Mouse (Mus musculus): ENCODE results near the gene Ppp1cc. TPM values are rescaled to one million over a fixed set of nuclear protein-coding genes. Genes with fewer than 3 reads are reported as not detected.

Ppp1cc gene
- polyA plus RNA-seq, 1 experiment from 2014 or later, result 296 TPM

DNA sequence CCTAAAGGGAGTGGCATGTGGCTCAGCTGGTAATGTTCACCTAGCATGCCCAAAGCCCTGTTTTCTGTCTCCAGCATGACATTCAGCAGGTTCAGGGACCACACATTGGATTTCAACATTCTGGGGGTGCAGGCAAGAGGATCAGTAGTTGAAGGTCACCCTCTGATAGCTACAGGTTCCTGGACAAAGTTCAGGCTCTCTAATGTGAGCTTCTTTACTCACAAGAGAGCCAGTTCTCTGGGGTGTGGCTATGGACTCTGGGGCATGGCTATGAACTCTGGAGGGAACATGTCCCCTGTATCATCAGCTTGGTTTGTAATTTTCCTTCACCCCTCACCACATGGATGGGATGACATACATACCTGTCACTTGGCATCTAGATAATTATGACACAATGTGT lies 2.5 kb upstream of the Ppp1cc start:
- peaks cover 18% of the 10 kb centered on the region for H3K4me1 ChIP-seq (ENCODE audit: control insufficient read depth, insufficient read depth, low read length)
- H3K36me3 ChIP-seq (ENCODE audit: control insufficient read depth, insufficient read depth, low read length), result peaks cover 2% of the 10 kb centered on the region; the same call in 1 of the 2 replicates
- no peaks in the 10 kb centered on the region for H3K27me3 ChIP-seq (ENCODE audit: control insufficient read depth, insufficient read depth, low read length)
- no peak overlapping the region for H3K27ac ChIP-seq (ENCODE audit: low read depth, low read length)
- no peaks in the 10 kb centered on the region for H3K9me3 ChIP-seq (ENCODE audit: control insufficient read depth, low read length)
- no peak overlapping the region for H3K4me3 ChIP-seq (ENCODE audit: low read length)
- no peak for ATAC-seq (ENCODE audit: low FRiP score, low TSS enrichment)
- H3K9ac ChIP-seq (ENCODE audit: low read depth, low read length), result no peak overlapping the region
- H3K4me2 ChIP-seq (replicated peaks; ENCODE audit: low read depth, low read length), result no peak overlapping the region

- no peaks in the 10 kb centered on the region for H3K9me3 ChIP-seq (ENCODE audit: control insufficient read depth, low read length)
- no peak for ATAC-seq (ENCODE audit: low FRiP score, low TSS enrichment)
These were observed 1.6 kb upstream of the Ppp1cc start for GRCm38 (mm10) chr5:122156486-122156885.

DNA sequence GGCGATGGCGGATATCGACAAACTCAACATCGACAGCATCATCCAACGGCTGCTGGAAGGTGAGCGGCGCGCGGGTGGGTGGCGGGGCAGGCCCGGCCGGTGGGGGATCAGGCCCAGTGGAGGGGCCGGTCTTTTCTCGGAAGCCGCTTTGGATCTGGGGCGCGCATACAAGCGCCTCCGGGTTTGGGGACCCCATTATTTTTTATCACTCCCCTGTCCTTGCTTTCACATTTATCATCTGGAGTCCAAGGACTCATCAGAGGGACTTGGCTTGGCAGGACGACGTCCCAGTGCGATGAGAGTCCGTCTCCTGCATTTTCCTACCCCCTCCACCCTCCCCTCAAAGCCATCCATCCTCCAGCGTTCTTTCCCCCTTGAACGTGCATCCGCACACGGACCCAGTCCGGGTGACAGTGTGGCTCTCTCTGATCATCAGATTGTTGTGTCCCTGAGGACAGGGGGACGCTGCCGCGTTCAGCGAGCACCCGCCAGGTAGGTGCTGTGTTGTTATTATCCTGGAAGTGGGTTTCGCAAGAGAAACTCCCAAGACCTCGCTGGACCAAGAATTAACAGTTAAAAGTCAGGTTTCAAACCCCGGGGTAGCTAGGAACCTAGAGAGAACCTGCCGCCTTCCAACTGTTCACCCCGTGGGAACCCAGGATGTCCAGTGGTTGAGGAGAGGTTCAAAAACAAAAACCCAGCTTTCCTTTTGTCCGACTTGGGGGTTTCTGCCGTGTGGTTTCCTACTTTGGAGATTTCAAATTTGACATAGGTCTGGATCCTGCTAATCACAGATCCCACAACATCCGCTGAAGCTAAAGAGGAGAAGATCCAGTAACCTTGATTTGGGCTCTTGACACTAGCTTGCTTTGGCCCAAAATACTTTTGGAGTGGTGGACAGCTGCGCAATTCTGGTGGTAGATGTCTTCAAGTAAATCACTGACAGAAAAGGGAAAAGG lies 758 bp downstream of the Ppp1cc start:
- WGBS, result 2% methylated on average over 32 of the region's 42 CpGs
- Histone ChIP-seq H3K9ac (ENCODE audit: low read depth, low read length) (peak overlapping the region; percentile 97), H3K4me1 (ENCODE audit: control insufficient read depth, insufficient read depth, low read length) (peaks cover 50% of the 10 kb centered on the region), H3K27ac (ENCODE audit: low read depth, low read length) (peak overlapping the region; percentile 44; the same call in 1 of the 2 replicates), H3K4me3 (ENCODE audit: low read length) (peak overlapping the region; percentile 86), H3K9me3 (ENCODE audit: control insufficient read depth, low read length) (no peaks in the 10 kb centered on the region), H3K36me3 (ENCODE audit: control insufficient read depth, insufficient read depth, low read length) (peaks cover 32% of the 10 kb centered on the region), H3K4me2 (replicated peaks; ENCODE audit: low read depth, low read length) (peak overlapping the region; percentile 76), H3K27me3 (ENCODE audit: control insufficient read depth, insufficient read depth, low read length) (no peaks in the 10 kb centered on the region)
- 0 out of 2 replicates have a peak, but pooled peaks have one; percentile 11 for ATAC-seq (ENCODE audit: low FRiP score, low TSS enrichment)

More at GRCm38 (mm10) chr5:122156486-122156885, 1.6 kb upstream of the Ppp1cc start:
- Histone ChIP-seq H3K4me1 (ENCODE audit: control insufficient read depth, insufficient read depth, low read length) (peaks cover 27% of the 10 kb centered on the region), H3K27ac (ENCODE audit: low read depth, low read length) (no peak overlapping the region), H3K4me3 (ENCODE audit: low read length) (no peak overlapping the region), H3K4me2 (replicated peaks; ENCODE audit: low read depth, low read length) (no peak overlapping the region), H3K27me3 (ENCODE audit: control insufficient read depth, insufficient read depth, low read length) (no peaks in the 10 kb centered on the region), H3K36me3 (ENCODE audit: control insufficient read depth, insufficient read depth, low read length) (peaks cover 11% of the 10 kb centered on the region), H3K9ac (ENCODE audit: low read depth, low read length) (no peak overlapping the region)
- 62% methylated on average over 2 of the region's 2 CpGs for WGBS

DNA sequence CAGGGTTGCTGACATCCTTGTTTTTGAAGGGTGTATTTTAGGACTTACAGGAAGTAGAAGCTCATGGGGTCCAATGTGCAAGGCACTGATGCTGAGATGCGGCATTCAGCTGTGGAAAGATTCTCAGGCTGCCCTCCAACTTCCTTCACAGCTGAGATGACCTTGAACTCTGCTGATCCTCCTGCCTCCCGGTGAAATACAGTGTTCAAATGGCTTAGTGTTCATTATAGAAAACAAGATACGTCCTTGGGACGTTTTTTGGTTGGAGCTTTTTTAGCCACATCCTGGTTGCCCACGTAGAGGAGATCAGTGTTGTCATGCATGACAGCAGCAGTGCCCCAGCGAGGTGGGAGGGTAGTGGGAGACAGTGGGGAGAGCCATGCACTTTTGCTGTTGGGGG lies 5.1 kb downstream of the Ppp1cc start:
- Histone ChIP-seq H3K4me1 (ENCODE audit: control insufficient read depth, insufficient read depth, low read length) (peaks cover 67% of the 10 kb centered on the region), H3K4me2 (replicated peaks; ENCODE audit: low read depth, low read length) (no peak overlapping the region), H3K36me3 (ENCODE audit: control insufficient read depth, insufficient read depth, low read length) (peaks cover 75% of the 10 kb centered on the region), H3K9me3 (ENCODE audit: control insufficient read depth, low read length) (no peaks in the 10 kb centered on the region), H3K27ac (ENCODE audit: low read depth, low read length) (no peak overlapping the region), H3K27me3 (ENCODE audit: control insufficient read depth, insufficient read depth, low read length) (no peaks in the 10 kb centered on the region), H3K9ac (ENCODE audit: low read depth, low read length) (0 out of 2 replicates have a peak overlapping the region, but pooled peaks have one; percentile 45), H3K4me3 (ENCODE audit: low read length) (no peak overlapping the region)
- no peak for ATAC-seq (ENCODE audit: low FRiP score, low TSS enrichment)
- WGBS, result 25% methylated on average over 6 of the region's 6 CpGs

DNA sequence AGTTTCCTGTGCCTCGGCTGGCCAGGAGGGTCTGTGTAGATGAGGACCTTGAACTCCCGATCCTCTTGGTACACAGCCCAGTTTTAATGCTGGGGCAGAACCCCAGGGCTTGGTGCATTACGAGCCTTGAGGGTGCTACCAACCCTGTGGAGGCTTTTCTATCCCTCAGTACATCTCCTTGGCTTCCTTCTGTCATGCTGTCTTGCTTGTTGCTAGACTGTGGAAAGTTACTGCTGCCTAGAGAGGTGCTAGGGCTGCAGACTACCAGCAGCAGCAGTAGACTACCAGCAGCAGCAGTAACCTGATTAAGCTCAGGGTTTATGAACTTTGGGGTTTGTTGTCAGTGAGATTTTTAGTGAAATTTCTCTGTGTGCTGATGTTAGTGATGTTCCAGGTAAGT lies 5.9 kb downstream of the Ppp1cc start:
- Histone ChIP-seq H3K4me3 (ENCODE audit: low read length) (no peak overlapping the region), H3K27ac (ENCODE audit: low read depth, low read length) (no peak overlapping the region), H3K27me3 (ENCODE audit: control insufficient read depth, insufficient read depth, low read length) (no peaks in the 10 kb centered on the region), H3K4me2 (replicated peaks; ENCODE audit: low read depth, low read length) (no peak overlapping the region), H3K36me3 (ENCODE audit: control insufficient read depth, insufficient read depth, low read length) (peaks cover 83% of the 10 kb centered on the region), H3K9me3 (ENCODE audit: control insufficient read depth, low read length) (no peaks in the 10 kb centered on the region), H3K9ac (ENCODE audit: low read depth, low read length) (no peak overlapping the region), H3K4me1 (ENCODE audit: control insufficient read depth, insufficient read depth, low read length) (peaks cover 67% of the 10 kb centered on the region)
- no peak for ATAC-seq (ENCODE audit: low FRiP score, low TSS enrichment)
- 73% methylated on average over 3 of the region's 3 CpGs for WGBS

DNA sequence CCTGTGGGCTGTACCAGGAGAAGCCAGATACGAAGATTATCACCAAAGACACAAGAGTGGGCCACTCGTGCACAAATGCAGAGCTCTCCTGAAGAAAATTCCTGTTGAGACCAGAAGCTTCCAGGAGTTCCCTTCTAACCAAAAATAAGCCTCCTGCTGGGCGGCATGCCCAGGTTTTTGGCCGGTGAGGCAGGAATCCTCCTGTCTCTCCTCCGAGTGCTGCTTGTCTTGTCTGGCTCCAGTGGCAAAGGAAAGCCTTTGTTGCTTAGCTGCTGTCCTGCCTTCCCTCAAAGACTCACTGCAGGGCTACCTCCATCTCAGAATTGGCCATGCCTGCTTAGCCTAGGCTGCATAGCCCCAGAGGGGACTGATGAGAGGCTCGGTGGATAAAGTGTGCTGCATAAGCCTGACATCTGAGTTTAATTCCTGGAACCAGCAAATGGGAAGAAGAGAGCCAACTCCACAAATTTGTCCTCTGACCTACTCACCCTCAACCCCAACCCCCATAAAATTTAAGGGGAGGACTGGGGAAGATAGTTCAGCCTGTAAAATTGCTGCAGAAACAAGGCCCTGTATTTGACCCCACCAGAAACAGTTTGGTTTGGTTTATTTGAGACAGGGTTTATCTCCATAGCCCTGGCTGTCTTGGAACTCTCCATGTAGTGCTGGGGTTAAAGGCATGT lies 7.3 kb downstream of the Ppp1cc start:
- Histone ChIP-seq H3K4me1 (ENCODE audit: control insufficient read depth, insufficient read depth, low read length) (peaks cover 57% of the 10 kb centered on the region), H3K4me3 (ENCODE audit: low read length) (no peak overlapping the region), H3K27me3 (ENCODE audit: control insufficient read depth, insufficient read depth, low read length) (no peaks in the 10 kb centered on the region), H3K27ac (ENCODE audit: low read depth, low read length) (no peak overlapping the region), H3K4me2 (replicated peaks; ENCODE audit: low read depth, low read length) (no peak overlapping the region), H3K36me3 (ENCODE audit: control insufficient read depth, insufficient read depth, low read length) (peaks cover 96% of the 10 kb centered on the region), H3K9me3 (ENCODE audit: control insufficient read depth, low read length) (no peaks in the 10 kb centered on the region), H3K9ac (ENCODE audit: low read depth, low read length) (no peak overlapping the region)
- 59% methylated on average over 6 of the region's 6 CpGs for WGBS
- ATAC-seq (ENCODE audit: low FRiP score, low TSS enrichment), result no peak

GRCm38 (mm10) chr5:122166636-122167161 lies 8.6 kb downstream of the Ppp1cc start:
- Histone ChIP-seq H3K9ac (ENCODE audit: low read depth, low read length) (no peak overlapping the region), H3K36me3 (ENCODE audit: control insufficient read depth, insufficient read depth, low read length) (peaks cover 96% of the 10 kb centered on the region), H3K4me1 (ENCODE audit: control insufficient read depth, insufficient read depth, low read length) (peaks cover 44% of the 10 kb centered on the region), H3K9me3 (ENCODE audit: control insufficient read depth, low read length) (no peaks in the 10 kb centered on the region), H3K27ac (ENCODE audit: low read depth, low read length) (no peak overlapping the region), H3K4me2 (replicated peaks; ENCODE audit: low read depth, low read length) (no peak overlapping the region), H3K27me3 (ENCODE audit: control insufficient read depth, insufficient read depth, low read length) (no peaks in the 10 kb centered on the region), H3K4me3 (ENCODE audit: low read length) (no peak overlapping the region)
- WGBS, result 35% methylated on average over 8 of the region's 8 CpGs
- ATAC-seq (ENCODE audit: low FRiP score, low TSS enrichment), result no peak

DNA sequence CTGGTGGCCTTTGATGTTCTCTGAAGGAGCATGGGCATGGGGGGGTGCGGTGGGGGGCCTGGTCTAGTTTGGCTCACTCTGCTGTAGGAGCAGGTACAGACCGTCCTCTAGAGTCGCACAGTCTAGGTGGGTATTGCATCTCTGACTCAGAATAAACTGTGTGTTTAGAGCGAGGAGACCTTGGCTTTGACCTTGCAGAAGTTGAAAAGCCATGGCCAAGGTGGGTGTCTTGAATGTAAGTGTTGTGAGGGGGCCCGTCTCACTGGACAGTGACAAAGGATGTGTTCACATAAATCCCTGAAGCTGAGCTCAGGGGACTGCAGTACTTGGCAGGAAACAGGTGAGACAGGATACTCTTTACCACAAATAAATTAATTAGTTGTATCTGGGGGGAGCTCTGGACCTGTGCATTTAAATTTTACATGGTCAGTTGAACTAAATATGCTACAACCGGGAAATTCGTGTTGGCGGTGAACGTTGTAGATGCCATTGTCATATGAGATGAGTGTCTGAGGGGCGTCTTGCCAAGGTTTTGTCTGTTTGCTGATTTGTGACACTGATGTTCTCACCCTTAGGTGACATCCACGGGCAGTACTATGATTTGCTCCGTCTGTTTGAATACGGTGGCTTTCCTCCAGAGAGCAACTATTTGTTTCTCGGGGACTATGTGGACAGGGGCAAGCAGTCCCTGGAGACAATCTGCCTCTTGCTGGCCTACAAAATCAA lies 10.4 kb downstream of the Ppp1cc start:
- Histone ChIP-seq H3K27ac (ENCODE audit: low read depth, low read length) (no peak overlapping the region), H3K4me1 (ENCODE audit: control insufficient read depth, insufficient read depth, low read length) (peaks cover 27% of the 10 kb centered on the region), H3K36me3 (ENCODE audit: control insufficient read depth, insufficient read depth, low read length) (peaks cover 99% of the 10 kb centered on the region), H3K4me2 (replicated peaks; ENCODE audit: low read depth, low read length) (no peak overlapping the region), H3K9me3 (ENCODE audit: control insufficient read depth, low read length) (no peaks in the 10 kb centered on the region), H3K9ac (ENCODE audit: low read depth, low read length) (no peak overlapping the region), H3K27me3 (ENCODE audit: control insufficient read depth, insufficient read depth, low read length) (no peaks in the 10 kb centered on the region), H3K4me3 (ENCODE audit: low read length) (no peak overlapping the region)
- 86% methylated on average over 14 of the region's 14 CpGs for WGBS
- ATAC-seq (ENCODE audit: low FRiP score, low TSS enrichment), result no peak

Measured in kidney, embryonic 14.5 days (tissue).